Mouse (Mus musculus) small intestine, adult 2 months (tissue): ENCODE results near the gene Bola1.

Source experiments
- CTCF ChIP-seq: fragments of 200-500 bp; IDR thresholded peaks from 2 replicates; pipeline ENCODE4 v1.5.1; 2012; ENCODE audit warnings: low read depth, mild to moderate bottlenecking, control low read depth, inconsistent platforms, low read length, moderate library complexity, mixed read lengths; ENCODE audit not compliant: insufficient replicate concordance, insufficient read length; ENCODE audit errors: extremely low read depth
- POLR2A ChIP-seq: fragments of 200-500 bp; IDR thresholded peaks from 2 replicates; pipeline ENCODE4 v1.6.1; 2012; ENCODE audit warnings: low read depth, mild to moderate bottlenecking, control low read depth, inconsistent platforms, low read length, moderate library complexity

DNA sequence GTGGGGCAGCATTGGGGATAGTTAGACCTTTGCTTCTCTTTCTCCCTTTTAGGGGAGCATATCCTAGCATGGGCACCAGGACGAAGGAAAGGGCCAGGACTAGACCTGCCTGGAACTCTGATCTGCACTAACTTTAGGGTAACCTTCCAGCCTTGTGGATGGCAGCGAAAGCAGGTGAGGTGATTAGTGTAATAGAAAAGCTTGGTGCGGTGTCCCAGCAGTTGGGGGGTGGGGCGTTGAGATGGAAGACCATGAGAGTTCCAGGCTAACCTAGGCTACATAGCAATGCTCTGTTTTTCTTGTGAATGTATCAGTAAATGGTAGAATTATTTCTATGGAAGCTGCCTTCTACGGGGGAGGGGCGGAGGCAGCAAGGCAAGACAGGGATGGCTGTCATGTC lies 56.5 kb downstream of the Bola1 start:
- TF ChIP-seq CTCF = no peak
- no peak for TF ChIP-seq POLR2A
